Mouse (Mus musculus) CH12.LX (cell line): ENCODE measurements around the gene Prkar1b. TPM values are rescaled to one million over a fixed set of nuclear protein-coding genes. Genes with fewer than 3 reads are reported as not detected.
A peak's percentile ranks its signal among the peaks of the same experiment; 100 is the strongest.

Experiments
- DNase-seq: peaks from one replicate; pipeline ENCODE4 v3.0.0-alpha.2; 2013; ENCODE audit errors: extremely low read depth
- H3K27ac ChIP-seq: 2 replicates; pipeline ENCODE4 v1.5.1; 2012; ENCODE audit warnings: low read depth, mild to moderate bottlenecking, control low read depth, moderate library complexity; ENCODE audit not compliant: insufficient read depth
- H3K27me3 ChIP-seq: replicated peaks from 2 replicates; pipeline ENCODE3; 2012; ENCODE audit warnings: inconsistent platforms
- H3K36me3 ChIP-seq, 2 experiments: replicated peaks in 1 of 2; 2 replicates each; pipeline versions ENCODE3 to v1.6.1; 2012; ENCODE audit warnings: inconsistent platforms in 1 of 2, low read length in 1 of 2, mild to moderate bottlenecking in 1 of 2, mixed read lengths in 1 of 2, moderate library complexity in 1 of 2; ENCODE audit not compliant: control insufficient read depth in 1 of 2, insufficient read depth in 1 of 2
- H3K4me1 ChIP-seq, 2 experiments: 2 replicates each; pipeline ENCODE4 v1.6.1; 2012; ENCODE audit warnings: inconsistent platforms in 1 of 2, moderate library complexity in 1 of 2; ENCODE audit not compliant: insufficient read depth in 2 of 2, control insufficient read depth in 1 of 2
- H3K4me2 ChIP-seq: 2 replicates; pipeline ENCODE4 v1.6.1; 2012; ENCODE audit warnings: low read depth, mild to moderate bottlenecking, control low read depth; ENCODE audit not compliant: poor library complexity, insufficient read depth, severe bottlenecking
- H3K4me3 ChIP-seq, 3 experiments: fragments of 150-350 bp in 1 of 3; sonication (generic) in 1 of 3; replicated peaks in 1 of 3; 2 replicates each; pipeline versions ENCODE3 to v1.5.1; 2011 to 2012; ENCODE audit warnings: low read depth in 2 of 3, low read length in 2 of 3, mild to moderate bottlenecking in 2 of 3, moderate library complexity in 2 of 3, control low read depth in 1 of 3, improper control_type of control experiment in 1 of 3, inconsistent platforms in 1 of 3, mixed read lengths in 1 of 3; ENCODE audit not compliant: poor library complexity in 1 of 3
- H3K79me2 ChIP-seq: replicated peaks from 2 replicates; pipeline ENCODE4 v1.6.1; 2012; ENCODE audit warnings: mild to moderate bottlenecking, moderate library complexity; ENCODE audit not compliant: control insufficient read depth, poor library complexity, insufficient read depth, severe bottlenecking; ENCODE audit errors: extremely low read depth
- H3K9ac ChIP-seq: 2 replicates; pipeline ENCODE4 v1.6.1; 2012; ENCODE audit warnings: low read depth, mild to moderate bottlenecking, control low read depth, moderate library complexity; ENCODE audit not compliant: insufficient read depth
- H3K9me3 ChIP-seq: replicated peaks from 2 replicates; pipeline ENCODE3; 2012; ENCODE audit warnings: low read length, inconsistent platforms, mixed read lengths
- BHLHE40 ChIP-seq: IDR thresholded peaks from 2 replicates; pipeline ENCODE4 v1.6.1; 2011; ENCODE audit warnings: mild to moderate bottlenecking, low read depth, low read length, improper control_type of control experiment
- CHD2 ChIP-seq: IDR thresholded peaks from 2 replicates; pipeline ENCODE4 v1.6.1; 2011; ENCODE audit warnings: low read length, improper control_type of control experiment
- E2F4 ChIP-seq: IDR thresholded peaks from 2 replicates; pipeline ENCODE4 v1.6.1; 2011; ENCODE audit warnings: low read depth, low read length, improper control_type of control experiment; ENCODE audit not compliant: insufficient replicate concordance
- ELF1 ChIP-seq: IDR thresholded peaks from 2 replicates; pipeline ENCODE4 v1.6.1; 2014; ENCODE audit warnings: low read depth, mild to moderate bottlenecking, inconsistent platforms, low read length, improper control_type of control experiment
- HCFC1 ChIP-seq: IDR thresholded peaks from 2 replicates; pipeline ENCODE4 v1.6.1; 2012; ENCODE audit warnings: low read depth, mild to moderate bottlenecking, inconsistent platforms, low read length, improper control_type of control experiment
- IRF4 ChIP-seq: IDR thresholded peaks from 2 replicates; pipeline ENCODE4 v1.6.1; 2014; ENCODE audit warnings: low read depth, mild to moderate bottlenecking, inconsistent platforms, low read length, improper control_type of control experiment
- KAT2A ChIP-seq: IDR thresholded peaks from 2 replicates; pipeline ENCODE4 v1.6.1; 2012; ENCODE audit warnings: low read length, improper control_type of control experiment, inconsistent platforms; ENCODE audit not compliant: insufficient replicate concordance
- MAZ ChIP-seq: IDR thresholded peaks from 2 replicates; pipeline ENCODE4 v1.6.1; 2012; ENCODE audit warnings: low read depth, mild to moderate bottlenecking, inconsistent platforms, low read length, improper control_type of control experiment, moderate library complexity
- MXI1 ChIP-seq: IDR thresholded peaks from 2 replicates; pipeline ENCODE4 v1.6.1; 2011; ENCODE audit warnings: mild to moderate bottlenecking, low read depth, low read length, improper control_type of control experiment
- MYC ChIP-seq: IDR thresholded peaks from 2 replicates; pipeline ENCODE4 v1.6.1; 2011; ENCODE audit warnings: low read depth, mild to moderate bottlenecking, improper control_type of control experiment, low read length
- NELFE ChIP-seq: IDR thresholded peaks from 2 replicates; pipeline ENCODE4 v1.6.1; 2011; ENCODE audit warnings: low read depth, low read length, improper control_type of control experiment
- NRF1 ChIP-seq: IDR thresholded peaks from 2 replicates; pipeline ENCODE4 v1.6.1; 2014; ENCODE audit warnings: low read depth, mild to moderate bottlenecking, inconsistent platforms, low read length, improper control_type of control experiment, moderate library complexity
- POLR2A ChIP-seq: IDR thresholded peaks from 2 replicates; pipeline ENCODE4 v1.6.1; 2011; ENCODE audit warnings: low read depth, mild to moderate bottlenecking, improper control_type of control experiment, low read length
- POLR2AphosphoS2 ChIP-seq: IDR thresholded peaks from 2 replicates; pipeline ENCODE4 v1.6.1; 2011; ENCODE audit warnings: low read depth, low read length, improper control_type of control experiment
- SIN3A ChIP-seq: IDR thresholded peaks from 2 replicates; pipeline ENCODE4 v1.6.1; 2012; ENCODE audit warnings: low read length, improper control_type of control experiment, inconsistent platforms
- TBP ChIP-seq: conservative IDR thresholded peaks from 2 replicates; pipeline ENCODE4 v1.6.1; 2011; ENCODE audit warnings: low read depth, low read length, improper control_type of control experiment
- TCF12 ChIP-seq: IDR thresholded peaks from 2 replicates; pipeline ENCODE4 v1.6.1; 2014; ENCODE audit warnings: low read depth, mild to moderate bottlenecking, inconsistent platforms, low read length, improper control_type of control experiment
- UBTF ChIP-seq: IDR thresholded peaks from 2 replicates; pipeline ENCODE4 v1.6.1; 2012; ENCODE audit warnings: low read depth, mild to moderate bottlenecking, inconsistent platforms, low read length, improper control_type of control experiment, moderate library complexity
- ZMIZ1 ChIP-seq: IDR thresholded peaks from 2 replicates; pipeline ENCODE4 v1.6.1; 2012; ENCODE audit warnings: low read depth, mild to moderate bottlenecking, inconsistent platforms, low read length, improper control_type of control experiment
- dilution Hi-C: fragments of 300-500 bp; cut with MboI; formaldehyde crosslinking; loops from 2 replicates; pipeline ENCODE4 v1.14.3; 2020; ENCODE audit warnings: low sequenced_read_pairs; ENCODE audit not compliant: extremely low pct_unique_long_range_greater_than_20kb, extremely low pct_ligation_motif_present
- in situ Hi-C: fragments of 300-500 bp; cut with MboI; formaldehyde crosslinking; loops from 3 replicates; pipeline ENCODE4 v1.14.3; 2019; ENCODE audit warnings: low sequenced_read_pairs, low pct_ligation_motif_present, low pct_unique_long_range_greater_than_20kb, mixed read lengths
- polyA plus RNA-seq: library from polyadenylated mRNA; unstranded; fragments of >175 nt; gene quantifications from 2 replicates; pipeline ENCODE4 v1.2.1, GENCODE M21; 2012; ENCODE audit warnings: low read depth; ENCODE audit not compliant: insufficient read length
- total RNA-seq, 2 experiments: library from RNA; depleted of rRNA; stranded (reverse); fragments of 300-350 nt in 1 of 2; fragments of >200 nt in 1 of 2; gene quantifications; 2 replicates each; pipeline ENCODE4 v1.2.3; 2012 to 2014

The Prkar1b gene
- total RNA-seq (2012; rRNA removed) (not detected in 2 replicates), total RNA-seq (2014; rRNA removed) (not detected in 2 replicates), polyA plus RNA-seq (not detected in 2 replicates)

DNA sequence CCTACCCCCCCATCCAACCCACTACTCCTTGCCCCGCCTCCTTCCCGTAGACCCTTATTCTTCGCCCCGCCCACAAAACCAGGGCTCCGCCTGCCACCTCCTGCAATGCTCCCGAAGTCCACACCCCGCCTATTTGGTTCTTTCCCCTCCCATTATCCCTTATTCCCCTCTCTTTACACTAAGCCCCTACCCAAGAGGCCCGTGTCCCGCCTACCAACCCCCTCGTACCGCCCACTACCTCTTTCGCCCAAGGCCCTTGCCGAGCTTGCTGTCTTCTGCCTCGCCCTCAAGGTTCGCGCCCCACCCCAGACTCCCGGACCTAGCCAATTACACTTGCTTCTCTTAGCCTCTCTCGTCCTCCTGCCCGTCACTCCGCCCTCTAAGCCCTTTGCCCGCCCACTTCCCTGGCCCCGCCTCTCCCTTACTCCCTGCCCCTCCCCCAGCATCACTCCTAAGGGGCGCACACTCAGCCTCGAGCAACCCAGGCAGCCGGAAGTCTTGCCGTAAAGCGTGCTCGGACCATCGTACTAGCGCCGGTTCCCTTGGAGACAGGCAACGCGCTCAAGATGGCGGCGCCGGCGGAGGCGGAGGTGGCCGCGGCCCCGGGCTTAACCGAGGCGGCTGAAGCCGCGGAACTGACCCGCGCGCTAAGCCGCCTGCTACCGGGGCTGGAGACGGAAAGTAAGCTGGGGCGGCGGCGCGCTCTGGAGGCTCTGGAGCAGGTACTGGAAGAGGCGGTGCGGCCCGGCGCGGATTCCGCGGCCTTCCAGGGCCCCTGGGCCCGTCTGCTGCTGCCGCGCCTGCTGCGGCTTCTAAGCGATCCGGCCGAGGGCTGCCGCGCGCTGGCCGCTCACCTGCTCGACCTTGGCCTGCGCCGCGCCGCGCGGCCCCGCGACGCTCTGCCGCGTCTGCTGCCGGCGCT, at the start of gene Prkar1b, which contains the start of gene Dnaaf5:
Gene Prkar1b, minus strand, starts transcription at position 321 of the 922 bp plus-strand sequence.
Gene Dnaaf5, plus strand, starts transcription at position 543 of the 922 bp plus-strand sequence.
- in situ Hi-C loops (no loop called here), dilution Hi-C loops (no loop called here)
- Histone ChIP-seq H3K9me3 (no peaks in the 10 kb centered on the region), H3K79me2 (no peaks in the 10 kb centered on the region), H3K27ac (no peak within 1 kb of the TSS), H3K27me3 (no peaks in the 10 kb centered on the region), H3K36me3 (peaks cover 26 to 42% of the 10 kb centered on the region in 2 experiments), H3K4me3 (peak within 1 kb of the TSS; percentile 65 to 91 (median 91)), H3K9ac (peak within 1 kb of the TSS; percentile 54), H3K4me1 (peaks cover 13 to 36% of the 10 kb centered on the region in 2 experiments; a peak in 3 of 4 replicates), H3K4me2 (peak within 1 kb of the TSS; percentile 68)
- peak; percentile 52 for TF ChIP-seq MAZ
- peak; percentile 90 for TF ChIP-seq HCFC1
- no peak for TF ChIP-seq POLR2AphosphoS2
- TF ChIP-seq TBP: no peak
- TF ChIP-seq SIN3A: peak; percentile 96
- TF ChIP-seq MYC: peak; percentile 23; the same call in 1 of the 2 replicates
- TF ChIP-seq ELF1: peak; percentile 90
- peak; percentile 14; the same call in 1 of the 2 replicates for TF ChIP-seq IRF4
- no peak for TF ChIP-seq E2F4
- peak; percentile 60; the same call in 1 of the 2 replicates for TF ChIP-seq POLR2A
- peak; percentile 81; the same call in 1 of the 2 replicates for TF ChIP-seq KAT2A
- TF ChIP-seq MXI1: peak; percentile 94
- peak; percentile 77 for TF ChIP-seq NRF1
- peak; percentile 9; the same call in 1 of the 2 replicates for TF ChIP-seq UBTF
- peak; percentile 95 for TF ChIP-seq TCF12
- TF ChIP-seq NELFE: no peak
- TF ChIP-seq ZMIZ1: no peak
- TF ChIP-seq BHLHE40: peak; percentile 31; the same call in 1 of the 2 replicates
- peak; percentile 81; the same call in 1 of the 2 replicates for TF ChIP-seq CHD2
- peak; percentile 98 for DNase-seq
